Mouse (Mus musculus) myocyte (in vitro differentiated cells): Measurements from ENCODE around the gene Cfap221.

Experiments
- E2F4 ChIP-seq: IDR thresholded peaks from one replicate; pipeline ENCODE4 v1.6.1; 2011; ENCODE audit warnings: mild to moderate bottlenecking, control low read depth, moderate library complexity; ENCODE audit not compliant: insufficient read depth
- MYOD1 ChIP-seq, 3 experiments: IDR thresholded peaks; one replicate each; pipeline ENCODE4 v1.6.1; 2011; ENCODE audit warnings: control low read depth in 2 of 3, low read depth in 2 of 3, mild to moderate bottlenecking in 2 of 3, moderate library complexity in 1 of 3; ENCODE audit not compliant: insufficient read length in 2 of 3, control insufficient read depth in 1 of 3
- POLR2A ChIP-seq: IDR thresholded peaks from one replicate; pipeline ENCODE4 v1.6.1; 2011; ENCODE audit warnings: low read depth, mild to moderate bottlenecking, control low read depth, moderate library complexity; ENCODE audit not compliant: insufficient read length
- REST ChIP-seq: IDR thresholded peaks from one replicate; pipeline ENCODE4 v1.6.1; 2011; ENCODE audit warnings: mild to moderate bottlenecking, control low read depth, moderate library complexity; ENCODE audit not compliant: insufficient read depth, insufficient read length
- SRF ChIP-seq: IDR thresholded peaks from one replicate; pipeline ENCODE4 v1.6.1; 2011; ENCODE audit warnings: low read depth; ENCODE audit not compliant: control insufficient read depth, insufficient read length
- TCF12 ChIP-seq: IDR thresholded peaks from one replicate; pipeline ENCODE4 v1.6.1; 2011; ENCODE audit warnings: mild to moderate bottlenecking, control low read depth; ENCODE audit not compliant: poor library complexity, insufficient read depth, severe bottlenecking
- TCF3 ChIP-seq: IDR thresholded peaks from one replicate; pipeline ENCODE4 v1.6.1; 2011; ENCODE audit warnings: low read depth, control low read depth; ENCODE audit not compliant: insufficient read length
- USF1 ChIP-seq: IDR thresholded peaks from one replicate; pipeline ENCODE4 v1.6.1; 2011; ENCODE audit warnings: low read depth, mild to moderate bottlenecking, control low read depth, moderate library complexity

DNA sequence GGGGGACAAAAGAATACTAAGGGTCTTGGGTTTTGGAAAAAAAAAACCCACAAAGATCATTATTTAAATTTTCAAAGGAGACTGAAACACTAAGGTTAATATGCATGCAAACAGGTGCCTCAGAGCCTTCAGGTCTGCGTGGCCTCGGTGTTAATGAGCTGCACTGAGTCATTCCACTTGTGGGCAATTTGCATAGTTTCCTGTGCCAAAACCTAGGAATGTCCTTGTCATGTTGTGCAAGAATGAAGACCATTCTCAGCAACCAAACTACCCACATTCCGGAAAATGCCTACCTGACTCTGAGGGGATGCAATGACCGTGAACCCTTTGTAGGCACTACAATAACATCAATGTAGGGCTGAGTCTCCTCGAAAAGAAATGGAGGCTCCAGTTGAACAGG lies 10.5 kb downstream of the Cfap221 start:
- TF ChIP-seq MYOD1 (IDR thresholded peaks at IDR 0.05; ENCODE audit: control insufficient read depth in 1 of 3, insufficient read length in 2 of 3, low read depth in 2 of 3), result no peak
- TF ChIP-seq TCF12, result no peak
- no peak for TF ChIP-seq E2F4
- no peak for TF ChIP-seq POLR2A
- TF ChIP-seq USF1, result no peak
- TF ChIP-seq REST, result no peak
- no peak for TF ChIP-seq TCF3
- no peak for TF ChIP-seq SRF
